ENCODE assay signal across 28 mouse cellular contexts in genomic region chr6:51010536-51010935, GRCm38 (mm10).
DNase-seq lines count a peak whose midpoint lies in the region; ATAC-seq and TF ChIP-seq lines count a peak whose summit lies in the region.
"Had no signal": no experiment of that assay in that cellular context is flagged by ENCODE, and none has a peak within 500 bp of the region (broad histone marks: within the 10 kb centered on the region; RNA-seq: fewer than 3 reads in every experiment).

No protein-coding gene starts in this region.

- intact Hi-C loops in gastrocnemius, postnatal 14 days (cut with DNase I; ENCODE audit: low total_unique reads): no loop called here
- intact Hi-C loops in heart, adult 2 months (cut with DNase I): no loop called here

- no peak for TF ChIP-seq EP300 in heart, adult 2 months (IDR thresholded peaks at IDR 0.05; ENCODE audit: insufficient read depth, low read depth, low read length)

- H3K27me3 ChIP-seq in heart, adult 2 months (ENCODE audit: control insufficient read depth, insufficient read depth, low read length): no peaks in the 10 kb centered on the region; the same call in 1 of the 2 replicates
- H3K27me3 ChIP-seq in embryonic facial prominence, embryonic 10.5 days (replicated peaks; ENCODE audit: low read depth, poor library complexity, severe bottlenecking): no peaks in the 10 kb centered on the region
- peaks cover 25% of the 10 kb centered on the region for H3K27me3 ChIP-seq in forebrain, embryonic 12.5 days
- H3K27me3 ChIP-seq: hindbrain, embryonic 15.5 days; liver, embryonic 12.5 days; neural tube, embryonic 12.5 days had no signal

- TF ChIP-seq POLR2A in heart, adult 2 months (IDR thresholded peaks at IDR 0.05; ENCODE audit: insufficient read depth, low read depth, low read length): no peak

- peaks cover 2% of the 10 kb centered on the region for H3K4me1 ChIP-seq in heart, adult 2 months (ENCODE audit: control insufficient read depth, insufficient read depth, low read length)
- H3K4me1 ChIP-seq in embryonic facial prominence, embryonic 10.5 days: peaks cover 58% of the 10 kb centered on the region
- H3K4me1 ChIP-seq in forebrain, embryonic 12.5 days: peaks cover 20% of the 10 kb centered on the region
- H3K4me1 ChIP-seq: liver, embryonic 12.5 days; megakaryocyte, embryonic 14.5 days had no signal

- peak; percentile 68 for DNase-seq in gastrocnemius, adult 18-20 months (ENCODE audit: low spot score)
- no peak for DNase-seq in gastrocnemius, postnatal 14 days
- DNase-seq in heart, adult 8-10 months (ENCODE audit: low spot score): peak; percentile 36
- no peak for DNase-seq in heart, adult 2 months
- no peak for DNase-seq in embryonic facial prominence, embryonic 10.5 days (ENCODE audit: low spot score)
- DNase-seq in gastrocnemius, postnatal 25 days: peak; percentile 43
- DNase-seq in lung, postnatal 36 days: no peak
- DNase-seq: adrenal gland, adult 2 months; adrenal gland, postnatal 36 days; cerebellum, adult 18-20 months; cerebellum, postnatal 14 days; forebrain, postnatal 0 days; kidney, adult 2 months; kidney, postnatal 4 days; liver, postnatal 0 days; lung, postnatal 4 days had no signal

- H3K36me3 ChIP-seq in heart, adult 2 months (ENCODE audit: control insufficient read depth, insufficient read depth, low read length): no peaks in the 10 kb centered on the region
- no peaks in the 10 kb centered on the region for H3K36me3 ChIP-seq in embryonic facial prominence, embryonic 10.5 days (replicated peaks)
- H3K36me3 ChIP-seq in forebrain, embryonic 12.5 days (replicated peaks): no peaks in the 10 kb centered on the region
- H3K36me3 ChIP-seq: hindbrain, embryonic 10.5 days; hindbrain, embryonic 15.5 days; liver, embryonic 12.5 days; midbrain, embryonic 12.5 days; neural tube, embryonic 12.5 days had no signal

- WGBS in heart, adult 2 months: 81% methylated on average over 1 of the region's 1 CpGs
- WGBS in embryonic facial prominence, embryonic 10.5 days: 76% methylated on average over 1 of the region's 1 CpGs
- 92% methylated on average over 1 of the region's 1 CpGs for WGBS in forebrain, embryonic 12.5 days

- H3K79me2 ChIP-seq in heart, adult 2 months (replicated peaks; ENCODE audit: control insufficient read depth, insufficient read depth, low read length): no peaks in the 10 kb centered on the region

- no peak for ATAC-seq in forebrain, embryonic 12.5 days (ENCODE audit: low FRiP score)
- ATAC-seq: activated CD4-positive, CD25-positive, alpha-beta regulatory T cell, adult 4 months; forebrain, postnatal 0 days; inflammation-experienced regulatory T-cells, adult 6 months; liver, embryonic 12.5 days; liver, postnatal 0 days had no signal

- H3K4me2 ChIP-seq in forebrain, embryonic 12.5 days: no peak overlapping the region
- H3K4me2 ChIP-seq: hindbrain, embryonic 15.5 days; liver, embryonic 12.5 days; midbrain, embryonic 12.5 days; neural tube, embryonic 12.5 days had no signal

- H3K9ac ChIP-seq in heart, adult 2 months (ENCODE audit: low read depth, low read length): no peak overlapping the region
- no peak overlapping the region for H3K9ac ChIP-seq in forebrain, embryonic 12.5 days
- H3K9ac ChIP-seq: forebrain, postnatal 0 days; hindbrain, embryonic 15.5 days; liver, embryonic 12.5 days; liver, postnatal 0 days; midbrain, embryonic 12.5 days; neural tube, embryonic 12.5 days had no signal

- H3K4me3 ChIP-seq in heart, adult 2 months: no peak overlapping the region
- H3K4me3 ChIP-seq in embryonic facial prominence, embryonic 10.5 days: no peak overlapping the region
- H3K4me3 ChIP-seq in forebrain, embryonic 12.5 days (replicated peaks): no peak overlapping the region
- H3K4me3 ChIP-seq: erythroblast, embryonic 14.5 days; hindbrain, embryonic 10.5 days; hindbrain, embryonic 15.5 days; liver, embryonic 12.5 days; megakaryocyte, embryonic 14.5 days; midbrain, embryonic 12.5 days; myocyte; neural tube, embryonic 12.5 days had no signal

- H3K27ac ChIP-seq in heart, adult 2 months: no peak overlapping the region; the same call in 1 of the 2 replicates
- H3K27ac ChIP-seq in embryonic facial prominence, embryonic 10.5 days (replicated peaks): peak overlapping the region; percentile 76
- H3K27ac ChIP-seq in forebrain, embryonic 12.5 days: no peak overlapping the region
- H3K27ac ChIP-seq: hindbrain, embryonic 15.5 days; kidney, postnatal 0 days; liver, embryonic 12.5 days; midbrain, embryonic 12.5 days; neural tube, embryonic 12.5 days had no signal

- TF ChIP-seq CTCF in heart, adult 2 months (IDR thresholded peaks at IDR 0.05): no peak

- no peaks in the 10 kb centered on the region for H3K9me3 ChIP-seq in embryonic facial prominence, embryonic 10.5 days
- no peaks in the 10 kb centered on the region for H3K9me3 ChIP-seq in forebrain, embryonic 12.5 days
- H3K9me3 ChIP-seq: hindbrain, embryonic 10.5 days; hindbrain, embryonic 15.5 days; liver, embryonic 12.5 days; megakaryocyte, embryonic 14.5 days; midbrain, embryonic 12.5 days; neural tube, embryonic 12.5 days had no signal

Comparison
In these comparisons a context has a peak if more than half of its experiments do, and no peak if none do; other contexts are left out.
1. DNase-seq: peak in gastrocnemius, adult 18-20 months (single experiment), heart, adult 8-10 months (single experiment) and gastrocnemius, postnatal 25 days (single experiment); none in gastrocnemius, postnatal 14 days (single experiment), heart, adult 2 months (0 of 2), embryonic facial prominence, embryonic 10.5 days (single experiment) and lung, postnatal 36 days (single experiment).